Mouse (Mus musculus) neural tube, embryonic 14.5 days (tissue): ENCODE data around the gene Ifrd1. TPM values are rescaled to one million over a fixed set of nuclear protein-coding genes. Genes with fewer than 3 reads are reported as not detected.

Experiments
- ATAC-seq: fragments of 200-750 bp; cut with Nextera tagmentation; 2 replicates; pipeline ENCODE4 v1.8.0; 2017; ENCODE audit warnings: low read depth, mild to moderate bottlenecking, moderate TSS enrichment, moderate library complexity
- H3K27ac ChIP-seq: fragments of 300-500 bp; sonication (generic); 2 replicates; pipeline ENCODE4 v1.5.1; 2014; ENCODE audit warnings: low read depth, mild to moderate bottlenecking, control low read depth, low read length, moderate library complexity, mixed read lengths
- H3K27me3 ChIP-seq: fragments of 300-500 bp; sonication (generic); 2 replicates; pipeline ENCODE4 v1.6.1; 2014; ENCODE audit warnings: low read length; ENCODE audit not compliant: control insufficient read depth, insufficient read depth
- H3K36me3 ChIP-seq: fragments of 300-500 bp; sonication (generic); 2 replicates; pipeline ENCODE4 v1.6.1; 2014; ENCODE audit warnings: low read length, mixed read lengths; ENCODE audit not compliant: control insufficient read depth, insufficient read depth
- H3K4me1 ChIP-seq: fragments of 300-500 bp; sonication (generic); 2 replicates; pipeline ENCODE4 v1.6.1; 2014; ENCODE audit warnings: low read length; ENCODE audit not compliant: control insufficient read depth, insufficient read depth
- H3K4me2 ChIP-seq: fragments of 300-500 bp; sonication (generic); 2 replicates; pipeline ENCODE4 v1.6.1; 2014; ENCODE audit warnings: mild to moderate bottlenecking, low read depth, low read length, control low read depth
- H3K4me3 ChIP-seq: fragments of 300-500 bp; sonication (generic); 2 replicates; pipeline ENCODE4 v1.5.1; 2014; ENCODE audit warnings: low read depth, low read length, control low read depth, mixed read lengths
- H3K9ac ChIP-seq: fragments of 300-500 bp; sonication (generic); replicated peaks from 2 replicates; pipeline ENCODE4 v1.6.1; 2014; ENCODE audit warnings: low read depth, mild to moderate bottlenecking, control low read depth, low read length, mixed read lengths
- H3K9me3 ChIP-seq: fragments of 300-500 bp; sonication (generic); 2 replicates; pipeline ENCODE4 v1.6.1; 2016; ENCODE audit warnings: low read length; ENCODE audit not compliant: control insufficient read depth
- WGBS: fragments of 180-500 bp; shearing (Covaris S2); extraction: QIAGEN DNeasy Blood & Tissue Kit; methylation state at CpG from one replicate; pipeline ENCODE4 v1.1.7; 2014; 5-methylcytosine and 5-hydroxymethylcytosine counted together
- polyA plus RNA-seq: library from polyadenylated mRNA; unstranded; fragments of >200 nt; fragmentation: Nextera tagmentation; extraction: Ambion mirVana; gene quantifications from 2 replicates; pipeline ENCODE4 v1.2.1, GENCODE M21; 2014

Ifrd1 gene
- polyA plus RNA-seq, 1 experiment from 2014 or later: 182 TPM

DNA sequence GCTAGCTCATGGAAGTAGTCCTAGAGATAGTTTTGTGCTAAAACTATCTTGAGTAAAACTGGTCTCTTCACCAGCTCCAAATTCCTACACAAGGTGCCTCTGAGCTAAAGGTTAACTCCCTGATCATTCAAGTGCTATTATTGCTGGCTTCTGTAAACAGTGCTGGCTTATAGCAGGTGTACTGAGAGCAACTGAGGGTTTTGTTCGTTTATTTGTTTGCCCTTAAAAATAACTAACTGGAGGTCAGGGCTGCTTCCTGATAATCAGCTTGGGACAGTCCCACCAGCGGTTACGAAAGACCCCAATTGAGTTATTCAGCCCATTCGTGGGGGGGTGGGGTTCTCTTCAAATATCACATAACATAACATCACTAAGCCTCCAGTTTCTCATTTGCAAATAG lies 920 bp downstream of the Ifrd1 start:
- Histone ChIP-seq H3K9me3 (no peaks in the 10 kb centered on the region), H3K27me3 (no peaks in the 10 kb centered on the region), H3K4me1 (no peaks in the 10 kb centered on the region), H3K9ac (no peak overlapping the region), H3K4me3 (no peak overlapping the region), H3K4me2 (no peak overlapping the region), H3K36me3 (no peaks in the 10 kb centered on the region), H3K27ac (no peak overlapping the region)
- WGBS: 77% methylated on average over 4 of the region's 4 CpGs
- ATAC-seq: no peak

DNA sequence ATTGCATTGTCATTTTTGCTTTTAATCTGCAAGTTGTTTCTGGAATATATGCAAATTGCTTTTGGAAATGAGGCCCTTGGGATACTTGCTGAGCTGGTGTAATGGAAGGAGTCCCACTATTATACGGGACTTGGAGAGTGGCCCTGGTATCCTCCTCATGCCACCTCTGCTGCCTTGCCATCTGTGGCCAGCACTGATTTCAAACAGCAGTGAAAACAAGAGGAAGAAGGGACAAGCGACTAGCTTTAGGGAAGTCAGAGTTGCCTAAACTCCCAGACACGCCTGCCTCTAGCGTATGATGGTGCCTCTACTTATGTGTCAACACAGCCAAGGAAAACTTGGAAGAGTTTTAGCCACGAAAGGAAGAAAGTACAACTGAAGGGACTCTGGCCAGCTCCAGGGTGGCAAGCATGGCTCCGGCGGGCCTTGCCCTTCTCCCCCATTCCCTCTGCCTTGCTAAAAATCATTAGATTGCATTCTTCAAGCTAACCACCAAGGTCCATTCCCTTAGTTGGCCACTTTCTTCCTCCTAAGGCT lies 2.8 kb downstream of the Ifrd1 start:
- H3K9ac ChIP-seq: no peak overlapping the region
- H3K4me3 ChIP-seq: no peak overlapping the region
- no peaks in the 10 kb centered on the region for H3K36me3 ChIP-seq
- no peak for ATAC-seq
- H3K4me1 ChIP-seq: no peaks in the 10 kb centered on the region
- H3K27me3 ChIP-seq: no peaks in the 10 kb centered on the region
- no peaks in the 10 kb centered on the region for H3K9me3 ChIP-seq
- 82% methylated on average over 7 of the region's 7 CpGs for WGBS
- H3K27ac ChIP-seq: no peak overlapping the region
- no peak overlapping the region for H3K4me2 ChIP-seq

DNA sequence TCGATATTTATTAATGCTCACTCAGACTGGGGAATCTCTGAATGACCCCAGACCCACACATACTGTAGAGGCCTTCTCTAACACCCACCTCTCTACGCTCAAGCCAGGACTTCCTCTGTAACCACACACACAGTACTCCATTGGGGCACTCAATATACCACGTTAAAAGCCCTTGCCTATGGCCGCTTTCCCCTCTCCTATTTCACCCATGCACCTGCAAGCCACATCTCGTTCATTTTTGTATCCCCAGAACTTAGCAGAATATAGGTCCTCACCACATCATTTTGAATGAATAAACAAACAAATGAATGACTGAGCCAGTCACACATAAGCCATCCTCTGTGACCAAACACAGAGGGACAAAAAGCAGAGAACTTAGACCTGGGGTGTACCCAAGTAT lies 3.4 kb downstream of the Ifrd1 start:
- no peaks in the 10 kb centered on the region for H3K4me1 ChIP-seq
- H3K4me3 ChIP-seq: no peak overlapping the region
- no peaks in the 10 kb centered on the region for H3K9me3 ChIP-seq
- WGBS: 84% methylated on average over 5 of the region's 5 CpGs
- no peak overlapping the region for H3K9ac ChIP-seq
- H3K36me3 ChIP-seq: no peaks in the 10 kb centered on the region
- no peak overlapping the region for H3K4me2 ChIP-seq
- H3K27ac ChIP-seq: no peak overlapping the region
- ATAC-seq: no peak
- H3K27me3 ChIP-seq: no peaks in the 10 kb centered on the region

DNA sequence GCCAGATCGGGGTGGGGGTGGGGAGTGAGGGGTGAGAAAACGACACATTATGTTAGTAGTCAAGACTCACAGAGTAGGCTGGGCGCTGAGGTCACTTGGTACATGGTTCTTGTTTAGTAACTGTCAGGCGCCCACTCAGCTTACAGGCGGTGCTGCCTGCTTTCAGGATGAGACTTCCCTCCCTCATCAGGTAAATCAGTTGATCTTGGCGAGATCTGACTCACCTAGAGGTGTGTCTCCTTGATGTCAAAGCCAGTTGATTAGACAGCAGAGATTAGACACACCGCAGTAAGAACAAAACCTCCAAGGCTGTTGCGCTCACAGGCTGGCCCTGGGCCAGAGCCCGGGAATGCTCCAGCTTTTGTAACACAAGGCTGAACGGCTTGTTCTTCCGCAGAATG lies 4.5 kb downstream of the Ifrd1 start:
- Histone ChIP-seq H3K27me3 (no peaks in the 10 kb centered on the region), H3K9me3 (no peaks in the 10 kb centered on the region), H3K36me3 (no peaks in the 10 kb centered on the region), H3K4me1 (no peaks in the 10 kb centered on the region), H3K4me2 (no peak overlapping the region), H3K27ac (no peak overlapping the region), H3K4me3 (no peak overlapping the region), H3K9ac (no peak overlapping the region)
- WGBS: 50% methylated on average over 11 of the region's 11 CpGs
- peak; percentile 48; the same call in 1 of the 2 replicates for ATAC-seq

DNA sequence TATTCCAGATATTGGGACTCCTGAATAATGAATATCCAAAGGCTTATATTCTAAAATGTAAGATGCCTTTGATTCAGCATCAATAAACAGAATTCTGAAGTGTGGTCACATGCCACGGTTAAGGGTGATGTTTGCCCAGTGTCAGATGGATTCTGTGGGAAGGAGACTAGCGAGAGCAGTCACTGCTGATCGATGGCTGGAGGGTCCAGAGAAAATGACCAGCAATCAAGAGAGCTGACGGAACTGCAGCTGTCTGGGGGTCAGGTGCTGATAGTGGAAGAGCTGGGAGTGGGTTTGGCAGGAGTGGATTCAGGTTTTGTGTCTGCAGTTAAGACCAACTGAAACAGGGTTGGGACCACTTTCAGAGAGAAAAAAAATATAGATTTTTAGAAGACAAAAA lies 5.1 kb downstream of the Ifrd1 start:
- Histone ChIP-seq H3K9me3 (no peaks in the 10 kb centered on the region), H3K27me3 (no peaks in the 10 kb centered on the region), H3K9ac (no peak overlapping the region), H3K4me3 (no peak overlapping the region), H3K36me3 (no peaks in the 10 kb centered on the region), H3K4me1 (no peaks in the 10 kb centered on the region), H3K27ac (no peak overlapping the region), H3K4me2 (no peak overlapping the region)
- WGBS: 75% methylated on average over 4 of the region's 4 CpGs
- no peak for ATAC-seq

DNA sequence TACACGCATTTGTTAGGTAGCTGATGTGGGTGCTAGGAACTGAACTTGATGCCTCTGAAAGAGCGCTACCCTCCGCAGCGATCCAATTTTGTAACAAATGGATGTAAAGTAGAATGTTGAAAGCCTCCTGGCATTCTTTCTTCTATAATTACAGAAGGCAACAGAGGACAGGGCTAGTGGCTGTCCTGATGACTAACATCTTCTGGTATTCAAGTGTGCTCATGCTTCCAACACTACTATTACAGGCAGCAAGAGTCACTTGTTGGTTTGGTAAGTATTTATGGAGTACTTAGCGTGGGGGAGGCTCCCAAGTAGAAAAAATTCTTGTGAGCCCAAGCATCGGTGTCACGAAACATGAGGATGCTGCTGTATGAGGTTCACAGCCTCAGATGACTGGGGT lies 9.1 kb downstream of the Ifrd1 start:
- Histone ChIP-seq H3K36me3 (no peaks in the 10 kb centered on the region), H3K27ac (no peak overlapping the region), H3K9ac (no peak overlapping the region), H3K4me1 (no peaks in the 10 kb centered on the region), H3K9me3 (no peaks in the 10 kb centered on the region), H3K4me2 (no peak overlapping the region), H3K4me3 (no peak overlapping the region), H3K27me3 (no peaks in the 10 kb centered on the region)
- 97% methylated on average over 7 of the region's 7 CpGs for WGBS
- ATAC-seq: no peak

DNA sequence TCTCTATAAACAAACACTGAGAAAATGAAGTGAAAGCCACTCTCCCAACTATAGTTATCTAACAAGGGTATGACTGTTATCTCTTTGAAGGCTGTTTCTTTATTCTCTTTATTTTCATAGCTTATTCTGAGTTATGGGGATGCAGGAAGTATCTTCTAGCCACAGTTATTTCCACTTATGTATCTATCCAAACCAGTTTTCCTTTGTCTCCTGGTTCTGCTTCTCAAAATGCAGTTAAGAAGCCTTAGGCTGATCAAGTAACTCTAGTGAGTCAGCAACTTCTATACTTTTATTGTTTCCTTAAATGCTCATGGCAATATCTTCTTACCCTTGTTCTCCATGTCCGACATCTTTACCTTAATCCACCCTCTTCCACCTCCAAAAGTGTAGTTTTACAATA lies 16.1 kb downstream of the Ifrd1 start:
- 93% methylated on average over 1 of the region's 1 CpGs for WGBS
- no peak for ATAC-seq
- Histone ChIP-seq H3K36me3 (no peaks in the 10 kb centered on the region), H3K4me3 (no peak overlapping the region), H3K27me3 (no peaks in the 10 kb centered on the region), H3K9me3 (no peaks in the 10 kb centered on the region), H3K4me1 (no peaks in the 10 kb centered on the region), H3K27ac (no peak overlapping the region), H3K4me2 (no peak overlapping the region), H3K9ac (no peak overlapping the region)

DNA sequence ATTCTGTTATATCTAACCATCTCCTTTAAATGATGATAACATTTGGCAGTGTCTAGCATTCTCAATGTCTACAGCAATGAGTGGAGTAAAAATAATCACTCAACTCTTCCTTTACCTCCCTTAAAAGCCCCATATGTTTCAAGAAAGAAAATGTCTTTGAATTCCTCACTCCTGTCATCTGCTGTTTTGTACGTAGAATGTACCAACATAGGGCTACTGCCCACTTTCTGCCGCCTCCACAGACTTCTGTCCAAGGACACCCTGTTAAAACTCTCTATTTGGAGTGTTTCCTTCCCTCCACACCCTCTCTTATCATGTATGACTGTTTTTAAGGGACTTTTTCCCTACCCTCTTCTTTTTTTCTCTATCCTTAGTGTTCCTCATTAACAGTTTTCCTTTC lies 16.7 kb downstream of the Ifrd1 start:
- no peaks in the 10 kb centered on the region for H3K27me3 ChIP-seq
- no peak for ATAC-seq
- no peak overlapping the region for H3K4me3 ChIP-seq
- H3K9me3 ChIP-seq: no peaks in the 10 kb centered on the region
- no peak overlapping the region for H3K9ac ChIP-seq
- H3K27ac ChIP-seq: no peak overlapping the region
- no peaks in the 10 kb centered on the region for H3K36me3 ChIP-seq
- no peaks in the 10 kb centered on the region for H3K4me1 ChIP-seq
- no peak overlapping the region for H3K4me2 ChIP-seq
- WGBS: 96% methylated on average over 2 of the region's 2 CpGs

DNA sequence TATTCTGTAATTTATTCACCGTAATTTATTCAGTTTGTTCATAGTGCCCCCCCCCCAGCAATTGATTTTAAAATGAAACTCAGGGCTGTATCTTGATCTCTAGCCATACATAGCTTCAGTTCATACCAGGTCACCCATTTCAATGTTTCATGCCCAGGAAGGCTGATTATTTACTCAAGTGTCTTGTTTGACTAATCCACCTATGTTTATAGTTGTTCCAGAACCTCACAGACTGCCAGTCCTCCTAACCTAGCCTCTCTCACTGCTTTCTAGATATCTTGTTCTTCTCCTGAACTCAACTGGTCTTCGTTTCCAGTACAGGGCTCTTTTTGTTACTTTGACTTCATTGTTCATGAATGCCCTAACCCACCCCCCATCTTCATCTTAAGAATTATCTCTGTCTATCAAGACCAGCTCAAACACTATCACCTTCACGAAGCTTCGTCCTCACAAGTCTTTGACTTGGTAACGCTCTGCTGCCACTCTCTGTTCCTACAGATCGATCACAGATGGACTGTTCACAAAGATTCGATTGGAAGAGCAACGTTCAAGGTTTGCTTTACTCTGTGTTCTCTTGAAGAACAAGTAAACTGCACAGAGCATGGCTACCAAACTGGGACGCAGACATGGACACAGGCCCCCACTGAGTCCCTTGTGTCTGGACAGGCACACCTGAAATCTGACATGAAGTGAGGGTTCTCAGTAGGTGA lies 24.0 kb downstream of the Ifrd1 start:
- Histone ChIP-seq H3K4me3 (no peak overlapping the region), H3K4me1 (peaks cover 13% of the 10 kb centered on the region; the same call in 1 of the 2 replicates), H3K4me2 (no peak overlapping the region), H3K36me3 (no peaks in the 10 kb centered on the region), H3K27ac (no peak overlapping the region), H3K9me3 (no peaks in the 10 kb centered on the region), H3K9ac (no peak overlapping the region), H3K27me3 (no peaks in the 10 kb centered on the region; the same call in 1 of the 2 replicates)
- 98% methylated on average over 9 of the region's 9 CpGs for WGBS
- no peak for ATAC-seq
